Mouse (Mus musculus) ES-Bruce4 (cell line): ENCODE measurements around the gene Rcsd1. TPM values are rescaled to one million over a fixed set of nuclear protein-coding genes. Genes with fewer than 3 reads are reported as not detected.

Source experiments
- H3K27ac ChIP-seq: 2 replicates; pipeline ENCODE4 v1.5.1; 2012; ENCODE audit warnings: low read length, inconsistent platforms; ENCODE audit not compliant: insufficient read depth
- H3K27me3 ChIP-seq: 2 replicates; pipeline ENCODE4 v1.6.1; 2012; ENCODE audit warnings: mild to moderate bottlenecking, low read length, inconsistent platforms; ENCODE audit not compliant: control insufficient read depth, poor library complexity, insufficient read depth, severe bottlenecking
- H3K36me3 ChIP-seq: 2 replicates; pipeline ENCODE4 v1.6.1; 2012; ENCODE audit warnings: inconsistent platforms, mild to moderate bottlenecking, low read length, moderate library complexity; ENCODE audit not compliant: control insufficient read depth, poor library complexity, insufficient read depth, severe bottlenecking
- H3K4me1 ChIP-seq: one replicate; pipeline ENCODE4 v1.8.1; 2011; ENCODE audit warnings: low read length; ENCODE audit not compliant: control insufficient read depth, insufficient read depth
- H3K4me3 ChIP-seq: 2 replicates; pipeline ENCODE4 v1.5.1; 2011; ENCODE audit warnings: low read depth, mild to moderate bottlenecking, low read length
- H3K9ac ChIP-seq: 2 replicates; pipeline ENCODE4 v1.6.1; 2012; ENCODE audit warnings: low read depth, mild to moderate bottlenecking, inconsistent platforms; ENCODE audit not compliant: poor library complexity, severe bottlenecking
- H3K9me3 ChIP-seq: replicated peaks from 2 replicates; pipeline ENCODE4 v1.6.1; 2012; ENCODE audit warnings: mild to moderate bottlenecking, low read length, inconsistent platforms; ENCODE audit not compliant: control insufficient read depth, poor library complexity, insufficient read depth, severe bottlenecking
- CTCF ChIP-seq: IDR thresholded peaks from one replicate; pipeline ENCODE4 v1.8.1; 2011; ENCODE audit warnings: low read depth, low read length
- EP300 ChIP-seq: IDR thresholded peaks from 2 replicates; pipeline ENCODE4 v1.6.1; 2011; ENCODE audit warnings: low read depth, low read length; ENCODE audit not compliant: insufficient read depth
- POLR2A ChIP-seq: IDR thresholded peaks from one replicate; pipeline ENCODE4 v1.8.1; 2011; ENCODE audit warnings: low read length; ENCODE audit not compliant: insufficient read depth
- polyA plus RNA-seq: library from polyadenylated mRNA; stranded (reverse); fragments of >200 nt; gene quantifications from 2 replicates; pipeline ENCODE4 v1.2.4, GENCODE M21; 2011; ENCODE audit warnings: low read depth; ENCODE audit not compliant: missing spikeins, insufficient read depth, insufficient read length

Rcsd1 gene
- polyA plus RNA-seq, 1 experiment = 2.0 TPM

GRCm38 (mm10) chr1:165625896-165626295 lies 83.7 kb downstream of the Rcsd1 start:
- Histone ChIP-seq H3K4me3 (no peak overlapping the region), H3K27me3 (no peaks in the 10 kb centered on the region), H3K4me1 (peaks cover 5% of the 10 kb centered on the region), H3K9me3 (no peaks in the 10 kb centered on the region), H3K27ac (no peak overlapping the region), H3K36me3 (no peaks in the 10 kb centered on the region), H3K9ac (no peak overlapping the region)
- TF ChIP-seq CTCF (no peak), EP300 (no peak), POLR2A (no peak)

GRCm38 (mm10) chr1:165625058-165625457 lies 84.5 kb downstream of the Rcsd1 start:
- Histone ChIP-seq H3K9ac (no peak overlapping the region), H3K4me3 (no peak overlapping the region), H3K27ac (no peak overlapping the region), H3K36me3 (no peaks in the 10 kb centered on the region), H3K9me3 (no peaks in the 10 kb centered on the region), H3K27me3 (no peaks in the 10 kb centered on the region), H3K4me1 (peaks cover 9% of the 10 kb centered on the region)
- TF ChIP-seq POLR2A (no peak), EP300 (no peak), CTCF (no peak)

DNA sequence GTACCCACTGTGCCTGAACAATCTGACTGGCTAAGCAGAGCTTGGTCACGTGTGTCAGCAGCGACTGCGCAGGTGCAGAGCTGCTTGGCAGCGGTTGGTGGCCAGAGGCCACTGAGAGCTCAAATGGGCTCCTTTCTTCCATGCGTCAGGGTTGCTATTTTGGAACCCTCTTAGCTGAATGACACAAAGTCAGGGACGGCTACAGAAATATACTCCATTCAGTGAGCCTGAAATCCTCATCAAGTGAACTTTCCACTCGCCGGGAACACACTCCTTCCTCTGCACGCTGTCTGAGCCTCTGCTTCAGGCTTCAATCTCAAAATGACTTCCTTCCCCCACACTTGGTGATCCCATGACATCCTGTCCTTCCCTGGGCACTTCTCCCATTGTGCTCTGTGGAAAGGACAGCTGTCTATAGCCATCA lies 91.3 kb downstream of the Rcsd1 start:
- H3K9me3 ChIP-seq = no peaks in the 10 kb centered on the region
- H3K4me3 ChIP-seq = no peak overlapping the region
- H3K27me3 ChIP-seq = no peaks in the 10 kb centered on the region
- no peak overlapping the region for H3K9ac ChIP-seq
- TF ChIP-seq POLR2A (no peak), EP300 (no peak), CTCF (no peak)
- no peak overlapping the region for H3K27ac ChIP-seq
- peaks cover 8% of the 10 kb centered on the region for H3K4me1 ChIP-seq
- no peaks in the 10 kb centered on the region for H3K36me3 ChIP-seq

DNA sequence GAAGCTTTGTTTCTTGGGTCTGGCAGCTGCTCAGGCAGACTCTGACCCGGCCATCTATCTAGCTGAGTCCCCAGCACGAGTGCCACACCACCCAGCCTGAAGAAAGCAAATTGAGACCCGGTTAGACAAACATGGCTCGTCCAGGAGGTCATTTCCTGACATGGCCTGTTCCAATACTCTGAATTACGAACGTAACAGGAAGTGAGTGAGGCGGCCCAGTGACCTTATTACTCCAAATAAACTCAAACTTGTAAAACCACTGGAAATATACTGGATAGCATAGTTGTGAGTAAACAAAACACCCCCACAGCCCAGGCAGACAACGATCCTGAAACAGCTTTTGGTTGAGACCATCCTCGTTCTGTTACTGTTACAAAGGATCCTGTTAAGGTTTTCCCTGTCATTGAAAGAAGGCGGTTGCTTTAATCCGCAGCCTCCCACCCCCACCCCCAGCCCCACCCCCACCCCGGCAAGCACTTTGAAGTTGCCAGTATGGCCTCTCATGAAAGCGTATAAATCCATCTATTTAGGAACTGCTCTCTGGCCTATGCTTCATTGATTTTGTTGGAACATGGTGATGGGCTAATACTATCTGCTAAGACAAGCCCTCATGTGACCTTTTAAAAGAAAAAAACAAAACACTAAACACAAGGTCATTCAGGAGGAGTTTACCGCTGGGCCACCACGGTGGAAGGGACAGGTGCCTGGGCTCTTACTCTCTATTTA lies 92.2 kb downstream of the Rcsd1 start:
- no peak overlapping the region for H3K27ac ChIP-seq
- peaks cover 8% of the 10 kb centered on the region for H3K4me1 ChIP-seq
- no peak overlapping the region for H3K9ac ChIP-seq
- TF ChIP-seq CTCF (no peak), POLR2A (no peak), EP300 (no peak)
- no peaks in the 10 kb centered on the region for H3K36me3 ChIP-seq
- H3K27me3 ChIP-seq = no peaks in the 10 kb centered on the region
- H3K4me3 ChIP-seq = no peak overlapping the region
- no peaks in the 10 kb centered on the region for H3K9me3 ChIP-seq

DNA sequence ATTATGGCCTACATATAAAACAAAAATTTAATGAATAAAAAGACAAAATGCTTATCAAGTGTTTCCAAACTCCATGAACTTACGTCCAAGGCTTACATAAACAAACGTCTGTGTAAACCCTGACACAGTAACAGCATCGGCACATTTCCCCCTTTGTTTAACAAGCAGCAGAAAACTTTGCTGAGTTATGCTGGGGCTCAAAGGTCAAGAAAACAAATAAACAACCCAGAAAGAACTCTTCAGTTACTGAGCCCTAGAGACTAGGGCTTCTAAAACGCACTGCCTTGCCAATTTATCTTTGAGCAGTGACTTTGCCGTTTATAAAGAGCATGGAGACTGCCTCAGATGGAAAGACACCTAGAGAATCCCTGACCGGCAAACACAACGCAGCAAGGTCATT lies 92.9 kb downstream of the Rcsd1 start:
- Histone ChIP-seq H3K4me1 (peaks cover 10% of the 10 kb centered on the region), H3K27ac (no peak overlapping the region), H3K4me3 (no peak overlapping the region), H3K9me3 (no peaks in the 10 kb centered on the region), H3K27me3 (no peaks in the 10 kb centered on the region), H3K9ac (no peak overlapping the region), H3K36me3 (no peaks in the 10 kb centered on the region)
- TF ChIP-seq CTCF = no peak
- no peak for TF ChIP-seq POLR2A
- no peak for TF ChIP-seq EP300

GRCm38 (mm10) chr1:165614793-165615192 lies 94.8 kb downstream of the Rcsd1 start:
- Histone ChIP-seq H3K27ac (no peak overlapping the region), H3K4me3 (no peak overlapping the region), H3K9ac (no peak overlapping the region), H3K36me3 (no peaks in the 10 kb centered on the region), H3K27me3 (no peaks in the 10 kb centered on the region), H3K9me3 (no peaks in the 10 kb centered on the region), H3K4me1 (peaks cover 4% of the 10 kb centered on the region)
- TF ChIP-seq CTCF (no peak), POLR2A (no peak), EP300 (no peak)
